Mouse (Mus musculus) liver, embryonic 14.5 days (tissue): Measurements from ENCODE around the gene Alyref2.

Experiments used
- CTCF ChIP-seq: IDR thresholded peaks from 2 replicates; pipeline ENCODE4 v1.5.1; 2016; ENCODE audit warnings: antibody characterized with exemption, low read depth, control low read depth
- EP300 ChIP-seq: IDR thresholded peaks from 2 replicates; pipeline ENCODE4 v1.6.1; 2016; ENCODE audit warnings: antibody characterized with exemption, low read depth

DNA sequence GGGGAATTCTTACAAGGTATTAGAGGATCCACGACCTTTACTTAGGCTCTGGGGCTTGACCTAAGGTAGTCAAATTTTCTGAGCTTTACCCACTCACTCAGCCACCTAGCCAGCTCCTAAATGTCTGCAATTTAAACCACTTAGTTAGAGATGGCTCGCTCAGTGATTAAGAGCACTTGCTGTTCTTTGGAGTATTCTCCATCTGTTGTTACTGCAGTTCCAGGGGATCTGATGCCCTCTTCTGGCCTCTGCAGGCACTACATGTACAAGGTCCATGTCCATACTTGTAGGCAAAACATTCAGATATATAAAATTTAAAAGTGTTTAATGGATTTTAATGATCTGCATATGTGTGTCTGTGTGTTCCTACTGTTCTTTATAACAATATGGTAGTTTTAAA lies 24.3 kb upstream of the Alyref2 start:
- no peak for TF ChIP-seq EP300
- TF ChIP-seq CTCF, result peak; percentile 73
